Mouse (Mus musculus) limb, embryonic 14.5 days (tissue): ENCODE results near the gene Adap2. TPM values are rescaled to one million over a fixed set of nuclear protein-coding genes. Genes with fewer than 3 reads are reported as not detected.
A peak's percentile ranks its signal among the peaks of the same experiment; 100 is the strongest.

Experiments used
- ATAC-seq: fragments of 200-750 bp; cut with Nextera tagmentation; 2 replicates; pipeline ENCODE4 v1.8.0; 2017; ENCODE audit warnings: low read depth, moderate number of reproducible peaks, moderate TSS enrichment; ENCODE audit not compliant: low FRiP score
- DNase-seq: peaks from one replicate; pipeline ENCODE4 v3.0.0-alpha.2; 2015; ENCODE audit warnings: low spot score
- H3K27ac ChIP-seq: fragments of 300-500 bp; sonication (generic); replicated peaks from 2 replicates; pipeline ENCODE4 v1.5.1; 2014; ENCODE audit warnings: low read depth, mild to moderate bottlenecking, low read length, moderate library complexity, mixed read lengths
- H3K27me3 ChIP-seq: fragments of 300-500 bp; sonication (generic); 2 replicates; pipeline ENCODE4 v1.6.1; 2014; ENCODE audit warnings: low read length, mixed read lengths; ENCODE audit not compliant: control insufficient read depth, insufficient read depth
- H3K36me3 ChIP-seq: fragments of 300-500 bp; sonication (generic); 2 replicates; pipeline ENCODE4 v1.6.1; 2014; ENCODE audit warnings: mild to moderate bottlenecking, low read length, moderate library complexity, mixed read lengths; ENCODE audit not compliant: control insufficient read depth, insufficient read depth
- H3K4me1 ChIP-seq: fragments of 300-500 bp; sonication (generic); 2 replicates; pipeline ENCODE4 v1.6.1; 2014; ENCODE audit warnings: antibody characterized with exemption, low read length, mixed read lengths; ENCODE audit not compliant: control insufficient read depth, insufficient read depth
- H3K4me2 ChIP-seq: fragments of 300-500 bp; sonication (generic); replicated peaks from 2 replicates; pipeline ENCODE4 v1.6.1; 2014; ENCODE audit warnings: low read depth, mild to moderate bottlenecking, low read length, moderate library complexity; ENCODE audit not compliant: severe bottlenecking
- H3K4me3 ChIP-seq: fragments of 300-500 bp; sonication (generic); replicated peaks from 2 replicates; pipeline ENCODE4 v1.5.1; 2014; ENCODE audit warnings: low read length
- H3K9ac ChIP-seq: fragments of 300-500 bp; sonication (generic); 2 replicates; pipeline ENCODE4 v1.6.1; 2014; ENCODE audit warnings: mild to moderate bottlenecking, low read depth, low read length, moderate library complexity; ENCODE audit not compliant: severe bottlenecking
- H3K9me3 ChIP-seq: fragments of 300-500 bp; sonication (generic); 2 replicates; pipeline ENCODE4 v1.6.1; 2016; ENCODE audit warnings: low read length; ENCODE audit not compliant: control insufficient read depth
- POLR2A ChIP-seq: fragments of 200-500 bp; IDR thresholded peaks from 2 replicates; pipeline ENCODE4 v1.8.0; 2012; ENCODE audit warnings: inconsistent platforms, mild to moderate bottlenecking, moderate library complexity, borderline replicate concordance; ENCODE audit not compliant: insufficient read depth, insufficient read length; ENCODE audit errors: extremely low read depth
- WGBS: fragments of 180-500 bp; shearing (Covaris S2); extraction: QIAGEN DNeasy Blood & Tissue Kit; methylation state at CpG from one replicate; pipeline ENCODE4 v1.1.7; 2014; 5-methylcytosine and 5-hydroxymethylcytosine counted together
- polyA plus RNA-seq, 2 experiments: library from polyadenylated mRNA; depleted of rRNA in 1 of 2; stranded (reverse) in 1 of 2; unstranded in 1 of 2; fragments of >200 nt; fragmentation: Nextera tagmentation in 1 of 2; extraction: Ambion mirVana in 1 of 2; gene quantifications; 2 replicates each; pipeline versions ENCODE4 v1.2.1 to v1.2.3; 2012 to 2014

Gene Adap2
- polyA plus RNA-seq, 2 experiments = 1.2 to 1.5 TPM

- Histone ChIP-seq H3K27me3 (peaks cover 24% of the 10 kb centered on the region), H3K36me3 (no peaks in the 10 kb centered on the region), H3K4me1 (no peaks in the 10 kb centered on the region), H3K9me3 (no peaks in the 10 kb centered on the region), H3K4me2 (no peak overlapping the region), H3K9ac (no peak overlapping the region), H3K27ac (no peak overlapping the region), H3K4me3 (no peak overlapping the region)
- DNase-seq = no peak
- no peak for TF ChIP-seq POLR2A
- WGBS = 68% methylated on average over 2 of the region's 2 CpGs
- ATAC-seq = no peak
Observed at GRCm38 (mm10) chr11:80151541-80151940, 2.4 kb upstream of the Adap2 start.

- no peak for TF ChIP-seq POLR2A
- Histone ChIP-seq H3K27ac (no peak overlapping the region), H3K27me3 (peaks cover 24% of the 10 kb centered on the region), H3K9me3 (no peaks in the 10 kb centered on the region), H3K4me3 (no peak overlapping the region), H3K36me3 (no peaks in the 10 kb centered on the region), H3K9ac (no peak overlapping the region), H3K4me2 (no peak overlapping the region), H3K4me1 (no peaks in the 10 kb centered on the region)
- no peak for DNase-seq
- WGBS = 74% methylated on average over 8 of the region's 8 CpGs
- no peak for ATAC-seq
Observed at GRCm38 (mm10) chr11:80152376-80152775, 1.5 kb upstream of the Adap2 start.

- Histone ChIP-seq H3K4me1 (no peaks in the 10 kb centered on the region), H3K4me3 (peak overlapping the region; percentile 50), H3K9ac (peak overlapping the region; percentile 38; the same call in 1 of the 2 replicates), H3K9me3 (no peaks in the 10 kb centered on the region), H3K27me3 (peaks cover 24% of the 10 kb centered on the region), H3K4me2 (peak overlapping the region; percentile 71), H3K27ac (no peak overlapping the region), H3K36me3 (no peaks in the 10 kb centered on the region)
- WGBS = 27% methylated on average over 21 of the region's 25 CpGs
- DNase-seq (no peak), ATAC-seq (no peak)
- TF ChIP-seq POLR2A = no peak
Observed at GRCm38 (mm10) chr11:80154501-80154900, 596 bp downstream of the Adap2 start.

GRCm38 (mm10) chr11:80155541-80155940 lies 1.6 kb downstream of the Adap2 start:
- H3K27me3 ChIP-seq = peaks cover 24% of the 10 kb centered on the region
- DNase-seq (no peak), ATAC-seq (no peak)
- H3K9me3 ChIP-seq = no peaks in the 10 kb centered on the region
- WGBS = 88% methylated on average over 8 of the region's 8 CpGs
- H3K4me2 ChIP-seq = no peak overlapping the region
- no peak overlapping the region for H3K4me3 ChIP-seq
- no peak for TF ChIP-seq POLR2A
- no peaks in the 10 kb centered on the region for H3K4me1 ChIP-seq
- H3K36me3 ChIP-seq = no peaks in the 10 kb centered on the region
- no peak overlapping the region for H3K9ac ChIP-seq
- H3K27ac ChIP-seq = no peak overlapping the region

- no peaks in the 10 kb centered on the region for H3K9me3 ChIP-seq
- 83% methylated on average over 4 of the region's 4 CpGs for WGBS
- H3K4me1 ChIP-seq = no peaks in the 10 kb centered on the region
- no peak for TF ChIP-seq POLR2A
- no peak overlapping the region for H3K4me3 ChIP-seq
- no peak for ATAC-seq
- no peak for DNase-seq
- peaks cover 24% of the 10 kb centered on the region for H3K27me3 ChIP-seq
- H3K27ac ChIP-seq = no peak overlapping the region
- no peak overlapping the region for H3K4me2 ChIP-seq
- no peaks in the 10 kb centered on the region for H3K36me3 ChIP-seq
- no peak overlapping the region for H3K9ac ChIP-seq
Observed at GRCm38 (mm10) chr11:80155961-80156360, 2.1 kb downstream of the Adap2 start.

GRCm38 (mm10) chr11:80156841-80157240 lies 2.9 kb downstream of the Adap2 start:
- H3K9me3 ChIP-seq = no peaks in the 10 kb centered on the region
- H3K27me3 ChIP-seq = peaks cover 24% of the 10 kb centered on the region
- no peak for TF ChIP-seq POLR2A
- no peak overlapping the region for H3K4me2 ChIP-seq
- H3K4me3 ChIP-seq = no peak overlapping the region
- no peaks in the 10 kb centered on the region for H3K36me3 ChIP-seq
- DNase-seq = no peak
- no peak overlapping the region for H3K27ac ChIP-seq
- ATAC-seq = no peak
- H3K4me1 ChIP-seq = no peaks in the 10 kb centered on the region
- 77% methylated on average over 4 of the region's 4 CpGs for WGBS
- no peak overlapping the region for H3K9ac ChIP-seq
